ENCODE assay signal across 24 mouse cellular contexts in the genomic region with DNA sequence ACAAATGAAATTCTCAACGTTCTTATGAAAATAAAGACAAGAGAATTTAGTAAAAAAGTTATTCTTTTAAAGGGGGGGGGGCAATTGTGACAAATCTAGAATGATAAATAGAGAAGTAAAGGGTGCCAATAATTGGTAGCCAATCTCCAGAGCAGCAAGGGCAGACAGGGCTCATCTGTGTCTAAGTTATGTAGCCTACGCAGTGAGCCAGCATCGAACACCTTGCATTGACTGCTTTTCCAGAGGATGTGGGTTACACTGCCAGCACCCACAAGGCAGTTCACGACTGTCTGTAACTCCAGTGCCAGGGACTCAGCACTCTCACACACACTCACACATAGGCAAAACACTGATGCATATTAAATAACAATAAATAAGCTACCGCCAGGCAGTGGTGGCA.
A peak's percentile ranks its signal among the peaks of the same experiment; 100 is the strongest.
DNase-seq lines count a peak whose midpoint lies in the region; ATAC-seq lines count a peak whose summit lies in the region.
"Had no signal": no experiment of that assay in that cellular context is flagged by ENCODE, and none has a peak within 500 bp of the region (broad histone marks: within the 10 kb centered on the region; RNA-seq: fewer than 3 reads in every experiment).

No protein-coding gene starts in this region.

- H3K27ac ChIP-seq in hindbrain, embryonic 10.5 days: peak overlapping the region; percentile 81
- no peak overlapping the region for H3K27ac ChIP-seq in hindbrain, embryonic 14.5 days
- H3K27ac ChIP-seq: embryonic facial prominence, embryonic 13.5 days; forebrain, embryonic 12.5 days; forebrain, embryonic 15.5 days; hindbrain, embryonic 15.5 days had no signal

- H3K4me1 ChIP-seq in hindbrain, embryonic 10.5 days (replicated peaks): peaks cover 26% of the 10 kb centered on the region
- no peaks in the 10 kb centered on the region for H3K4me1 ChIP-seq in hindbrain, embryonic 14.5 days (replicated peaks; ENCODE audit: control insufficient read depth, insufficient read depth, low read length)
- H3K4me1 ChIP-seq: embryonic facial prominence, embryonic 13.5 days; hindbrain, embryonic 15.5 days had no signal

- no peak overlapping the region for H3K4me2 ChIP-seq in hindbrain, embryonic 14.5 days (replicated peaks)
- H3K4me2 ChIP-seq: embryonic facial prominence, embryonic 13.5 days; forebrain, embryonic 12.5 days; forebrain, embryonic 15.5 days; heart, embryonic 11.5 days; hindbrain, embryonic 15.5 days had no signal

- no peaks in the 10 kb centered on the region for H3K9me3 ChIP-seq in hindbrain, embryonic 10.5 days
- no peaks in the 10 kb centered on the region for H3K9me3 ChIP-seq in hindbrain, embryonic 14.5 days (ENCODE audit: control insufficient read depth, low read length)
- H3K9me3 ChIP-seq: embryonic facial prominence, embryonic 13.5 days; forebrain, embryonic 12.5 days; forebrain, embryonic 15.5 days; hindbrain, embryonic 15.5 days had no signal

- H3K27me3 ChIP-seq in hindbrain, embryonic 10.5 days (ENCODE audit: insufficient read depth, poor library complexity, severe bottlenecking): no peaks in the 10 kb centered on the region
- H3K27me3 ChIP-seq in hindbrain, embryonic 14.5 days (ENCODE audit: control insufficient read depth, insufficient read depth, low read length): no peaks in the 10 kb centered on the region
- H3K27me3 ChIP-seq: CH12.LX; embryonic facial prominence, embryonic 13.5 days; forebrain, embryonic 12.5 days; forebrain, embryonic 15.5 days; hindbrain, embryonic 15.5 days had no signal

- WGBS in hindbrain, embryonic 10.5 days: 82% methylated on average over 5 of the region's 5 CpGs
- WGBS in hindbrain, embryonic 14.5 days: 77% methylated on average over 5 of the region's 5 CpGs

- no peak for DNase-seq in hindbrain, embryonic 10.5 days (ENCODE audit: low spot score)
- no peak for DNase-seq in hindbrain, embryonic 14.5 days (ENCODE audit: low spot score)
- DNase-seq in 416B (ENCODE audit: low read depth): peak; percentile 8
- no peak for DNase-seq in urinary bladder, adult 2 months (ENCODE audit: low spot score)
- no peak for DNase-seq in lung, postnatal 14 days
- DNase-seq: adrenal gland, postnatal 10 days; adrenal gland, postnatal 36 days; B cell, adult 2 months; cerebellum, adult 18-20 months; cerebellum, adult 9-10 months; cerebellum, postnatal 14 days; gastrocnemius, postnatal 10 days; gastrocnemius, postnatal 36 days; heart, adult 11 months had no signal

- no peak overlapping the region for H3K4me3 ChIP-seq in hindbrain, embryonic 10.5 days
- H3K4me3 ChIP-seq in hindbrain, embryonic 14.5 days (replicated peaks; ENCODE audit: low read length): no peak overlapping the region
- H3K4me3 ChIP-seq: embryonic facial prominence, embryonic 13.5 days; erythroblast, embryonic 14.5 days; forebrain, embryonic 12.5 days; forebrain, embryonic 15.5 days; hindbrain, embryonic 15.5 days had no signal

- ATAC-seq in hindbrain, embryonic 14.5 days (ENCODE audit: low FRiP score): no peak
- ATAC-seq in granulocyte monocyte progenitor cell, adult 5-6 weeks (replicated peaks; ENCODE audit: poor library complexity, severe bottlenecking): 0 out of 2 replicates have a peak, but pooled peaks have one; percentile 25
- ATAC-seq: forebrain, embryonic 15.5 days; Patski had no signal

- H3K9ac ChIP-seq in hindbrain, embryonic 14.5 days: no peak overlapping the region
- H3K9ac ChIP-seq: embryonic facial prominence, embryonic 13.5 days; forebrain, embryonic 12.5 days; forebrain, embryonic 15.5 days; hindbrain, embryonic 15.5 days had no signal

- no peaks in the 10 kb centered on the region for H3K36me3 ChIP-seq in hindbrain, embryonic 10.5 days
- no peaks in the 10 kb centered on the region for H3K36me3 ChIP-seq in hindbrain, embryonic 14.5 days (replicated peaks; ENCODE audit: control insufficient read depth, insufficient read depth)
- H3K36me3 ChIP-seq: embryonic facial prominence, embryonic 13.5 days; forebrain, embryonic 12.5 days; forebrain, embryonic 15.5 days; G1E; hindbrain, embryonic 15.5 days had no signal
